Mouse (Mus musculus) liver, embryonic 14.5 days (tissue): ENCODE results near the gene Bclaf1.

Experiments
- CTCF ChIP-seq: IDR thresholded peaks from 2 replicates; pipeline ENCODE4 v1.5.1; 2016; ENCODE audit warnings: antibody characterized with exemption, low read depth, control low read depth
- EP300 ChIP-seq: IDR thresholded peaks from 2 replicates; pipeline ENCODE4 v1.6.1; 2016; ENCODE audit warnings: antibody characterized with exemption, low read depth

DNA sequence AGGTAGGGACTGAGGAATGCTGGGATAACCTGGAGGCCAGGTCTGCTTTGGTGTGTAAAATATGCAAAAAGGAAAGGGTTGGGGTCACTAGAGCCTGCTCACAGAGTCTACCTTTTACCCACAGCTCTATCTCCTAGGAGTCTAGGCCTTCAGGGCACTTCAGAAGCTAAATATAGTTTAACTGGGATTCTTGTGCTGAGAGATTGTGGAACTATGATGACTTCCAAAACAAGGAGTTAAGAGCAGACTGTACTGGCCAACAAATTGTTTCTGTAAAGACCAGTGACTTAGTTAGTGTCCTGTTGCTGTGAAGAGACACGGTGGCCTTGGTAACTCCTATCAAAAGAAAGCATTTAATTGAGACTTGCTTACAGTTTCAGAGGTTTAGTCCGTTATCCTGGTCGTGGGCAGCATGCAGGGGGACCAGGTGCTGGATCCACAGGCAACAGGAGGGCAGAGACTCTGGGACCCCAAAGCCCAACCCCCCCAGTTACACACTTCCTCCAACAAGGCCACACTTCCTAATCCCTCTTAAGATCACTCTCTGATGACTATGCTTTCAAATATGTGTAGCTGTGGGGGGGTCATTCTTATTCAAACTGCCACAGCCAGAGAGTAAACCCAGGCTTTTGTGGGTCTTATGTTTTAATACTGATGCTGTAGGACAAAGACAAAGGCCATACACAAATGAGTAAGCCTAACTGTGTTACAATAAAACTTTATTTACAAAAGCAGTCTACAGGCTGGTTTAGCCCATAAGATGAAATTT is 13.9 kb upstream of the Bclaf1 start:
- TF ChIP-seq CTCF (no peak), EP300 (no peak)
